Mouse (Mus musculus) stomach, postnatal 0 days (tissue): ENCODE results near the gene Olfr1411.

Source experiments
- CTCF ChIP-seq: IDR thresholded peaks from 2 replicates; pipeline ENCODE4 v1.5.1; 2016; ENCODE audit warnings: antibody characterized with exemption, low read depth, mild to moderate bottlenecking, moderate library complexity
- EP300 ChIP-seq: optimal IDR thresholded peaks from 2 replicates; pipeline ENCODE3; 2016; ENCODE audit warnings: antibody characterized with exemption

- TF ChIP-seq CTCF (no peak), EP300 (no peak)
These were observed 38.0 kb downstream of the Olfr1411 start for GRCm38 (mm10) chr1:92632196-92632595.
